Mouse (Mus musculus) heart, adult 2 months (tissue): Measurements from ENCODE around the gene Nemf.

Experiments
- CTCF ChIP-seq: fragments of 200-600 bp; IDR thresholded peaks from 2 replicates; pipeline ENCODE4 v1.8.1; 2022; ENCODE audit warnings: antibody characterized with exemption, mild to moderate bottlenecking, moderate library complexity
- EP300 ChIP-seq: fragments of 200-500 bp; IDR thresholded peaks from 2 replicates; pipeline ENCODE4 v1.6.1; 2011; ENCODE audit warnings: low read depth, low read length, control low read depth; ENCODE audit not compliant: insufficient read depth
- POLR2A ChIP-seq: fragments of 200-500 bp; IDR thresholded peaks from 2 replicates; pipeline ENCODE4 v1.6.1; 2011; ENCODE audit warnings: mild to moderate bottlenecking, low read depth, low read length, control low read depth; ENCODE audit not compliant: insufficient read depth

DNA sequence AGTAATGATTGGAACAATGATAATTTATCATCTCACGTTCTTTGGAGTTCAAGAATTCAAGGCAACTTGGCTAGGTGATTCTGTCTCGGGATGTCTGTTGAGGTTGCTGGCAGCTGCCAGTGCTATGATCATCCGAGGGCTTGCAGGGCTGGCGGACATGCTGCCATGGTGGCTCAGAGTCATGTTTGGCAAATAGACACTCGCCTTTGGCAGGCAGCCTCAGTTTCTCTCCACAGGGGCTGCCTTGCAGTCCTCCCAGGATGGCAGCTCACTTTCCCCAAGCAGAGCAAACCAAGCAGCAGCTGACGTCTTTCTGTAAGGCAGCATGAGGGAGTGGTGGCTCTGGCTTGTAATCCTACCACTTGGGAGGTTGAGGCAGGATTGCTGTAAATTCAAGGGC is 37.5 kb upstream of the Nemf start:
- TF ChIP-seq CTCF (no peak), POLR2A (no peak), EP300 (no peak)
